Mouse (Mus musculus) hindbrain, embryonic 16.5 days (tissue): ENCODE measurements around the gene Plekhb1. TPM values are rescaled to one million over a fixed set of nuclear protein-coding genes. Genes with fewer than 3 reads are reported as not detected.

Source experiments
- ATAC-seq: fragments of 200-750 bp; cut with Nextera tagmentation; 2 replicates; pipeline ENCODE4 v1.8.0; 2017; ENCODE audit warnings: moderate TSS enrichment, moderate library complexity
- H3K27ac ChIP-seq: fragments of 300-500 bp; sonication (generic); 2 replicates; pipeline ENCODE4 v1.5.1; 2014; ENCODE audit warnings: low read depth, mild to moderate bottlenecking, control low read depth, low read length, moderate library complexity
- H3K27me3 ChIP-seq: fragments of 300-500 bp; sonication (generic); replicated peaks from 2 replicates; pipeline ENCODE4 v1.6.1; 2014; ENCODE audit warnings: low read length; ENCODE audit not compliant: control insufficient read depth, insufficient read depth
- H3K36me3 ChIP-seq: fragments of 300-500 bp; sonication (generic); 2 replicates; pipeline ENCODE4 v1.6.1; 2014; ENCODE audit warnings: mild to moderate bottlenecking, low read length, moderate library complexity, mixed read lengths; ENCODE audit not compliant: control insufficient read depth, insufficient read depth
- H3K4me1 ChIP-seq: fragments of 300-500 bp; sonication (generic); 2 replicates; pipeline ENCODE4 v1.6.1; 2014; ENCODE audit warnings: low read depth, low read length; ENCODE audit not compliant: control insufficient read depth, insufficient read depth
- H3K4me2 ChIP-seq: fragments of 300-500 bp; sonication (generic); 2 replicates; pipeline ENCODE4 v1.6.1; 2014; ENCODE audit warnings: mild to moderate bottlenecking, low read length, control low read depth, moderate library complexity
- H3K4me3 ChIP-seq: fragments of 300-500 bp; sonication (generic); 2 replicates; pipeline ENCODE4 v1.5.1; 2014; ENCODE audit warnings: mild to moderate bottlenecking, low read length, control low read depth, moderate library complexity
- H3K9ac ChIP-seq: fragments of 300-500 bp; sonication (generic); 2 replicates; pipeline ENCODE4 v1.6.1; 2014; ENCODE audit warnings: low read depth, mild to moderate bottlenecking, control low read depth, low read length, moderate library complexity
- H3K9me3 ChIP-seq: fragments of 300-500 bp; sonication (generic); 2 replicates; pipeline ENCODE4 v1.6.1; 2014; ENCODE audit warnings: mild to moderate bottlenecking, low read length, moderate library complexity; ENCODE audit not compliant: control insufficient read depth
- WGBS: fragments of 180-500 bp; shearing (Covaris S2); extraction: QIAGEN DNeasy Blood & Tissue Kit; methylation state at CpG from one replicate; pipeline ENCODE4 v1.1.7; 2014; 5-methylcytosine and 5-hydroxymethylcytosine counted together
- polyA plus RNA-seq: library from polyadenylated mRNA; unstranded; fragments of >200 nt; fragmentation: Nextera tagmentation; extraction: Ambion mirVana; gene quantifications from 2 replicates; pipeline ENCODE4 v1.2.1, GENCODE M21; 2015

Gene Plekhb1
- polyA plus RNA-seq, 1 experiment from 2014 or later, result 28.9 TPM

DNA sequence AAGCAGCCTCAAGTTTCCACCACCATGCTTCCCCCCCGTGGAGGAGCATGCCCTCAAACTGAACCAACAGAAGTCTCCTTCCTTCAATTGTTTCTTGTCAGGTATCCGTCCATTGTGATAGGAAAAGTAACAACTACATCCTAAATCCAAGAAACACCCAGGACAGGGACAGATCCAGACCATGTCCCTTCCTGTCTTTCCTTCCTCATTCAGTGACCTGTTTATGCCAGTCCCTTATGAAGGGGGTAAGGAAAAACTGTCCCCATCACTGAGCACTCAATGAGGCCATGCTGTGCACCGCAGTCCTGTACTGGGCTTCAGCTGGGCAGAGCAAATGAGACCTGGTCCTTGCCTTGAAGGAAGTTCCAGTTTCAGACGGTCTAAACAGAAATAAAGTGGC, 13.1 kb downstream of the Plekhb1 start:
- Histone ChIP-seq H3K36me3 (peaks cover 5% of the 10 kb centered on the region; the same call in 1 of the 2 replicates), H3K4me2 (no peak overlapping the region), H3K9me3 (no peaks in the 10 kb centered on the region), H3K4me3 (no peak overlapping the region), H3K9ac (no peak overlapping the region), H3K4me1 (no peaks in the 10 kb centered on the region), H3K27me3 (no peaks in the 10 kb centered on the region), H3K27ac (no peak overlapping the region)
- 87% methylated on average over 4 of the region's 4 CpGs for WGBS
- ATAC-seq, result no peak

DNA sequence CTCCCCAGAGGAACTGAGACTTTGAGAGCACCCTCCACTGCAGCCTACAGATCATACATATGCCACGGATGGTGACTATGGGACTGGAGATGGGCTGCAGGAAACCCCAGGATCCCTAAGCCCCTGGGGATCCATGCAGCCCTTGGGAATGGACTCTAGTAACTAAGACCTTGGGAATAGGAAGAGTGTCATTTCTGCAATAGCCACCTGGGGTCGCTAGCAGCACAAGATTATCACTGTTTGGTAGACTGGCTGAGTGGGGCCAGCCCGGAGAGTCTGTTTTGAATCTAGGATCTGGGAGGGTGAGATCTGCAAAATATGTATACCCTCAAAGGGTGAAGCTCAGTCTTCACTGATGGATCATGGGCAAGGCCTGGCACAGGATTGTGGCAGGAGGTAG, 17.1 kb downstream of the Plekhb1 start:
- ATAC-seq, result peak; percentile 57; the same call in 1 of the 2 replicates
- Histone ChIP-seq H3K27ac (0 out of 2 replicates have a peak overlapping the region, but pooled peaks have one; percentile 7), H3K4me2 (no peak overlapping the region), H3K27me3 (no peaks in the 10 kb centered on the region), H3K4me3 (no peak overlapping the region), H3K9me3 (no peaks in the 10 kb centered on the region), H3K4me1 (no peaks in the 10 kb centered on the region), H3K36me3 (peaks cover 7% of the 10 kb centered on the region; the same call in 1 of the 2 replicates), H3K9ac (no peak overlapping the region)
- 32% methylated on average over 3 of the region's 3 CpGs for WGBS

DNA sequence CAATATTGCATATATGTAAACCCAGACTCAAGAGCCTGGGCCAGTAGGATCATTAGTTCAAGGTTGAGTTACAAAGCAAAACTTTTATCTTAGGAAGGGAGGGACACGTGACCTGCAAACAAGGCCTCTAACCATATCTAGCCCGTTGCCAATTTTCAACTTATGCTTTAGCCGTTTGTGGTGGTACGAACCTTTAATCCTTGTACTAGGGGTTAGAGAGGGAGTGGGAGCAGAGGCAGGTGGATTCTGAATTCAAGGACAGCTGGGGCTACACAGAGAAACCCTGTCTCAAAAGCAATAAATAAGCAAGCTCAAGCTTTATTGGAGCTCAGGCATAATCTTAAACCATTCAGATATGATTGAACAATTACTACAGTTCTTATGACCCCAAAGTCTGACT, 19.8 kb downstream of the Plekhb1 start:
- 93% methylated on average over 4 of the region's 4 CpGs for WGBS
- Histone ChIP-seq H3K36me3 (peaks cover 9% of the 10 kb centered on the region; the same call in 1 of the 2 replicates), H3K4me3 (no peak overlapping the region), H3K4me2 (no peak overlapping the region), H3K27me3 (no peaks in the 10 kb centered on the region), H3K9me3 (no peaks in the 10 kb centered on the region), H3K9ac (no peak overlapping the region), H3K27ac (no peak overlapping the region), H3K4me1 (no peaks in the 10 kb centered on the region)
- no peak for ATAC-seq

DNA sequence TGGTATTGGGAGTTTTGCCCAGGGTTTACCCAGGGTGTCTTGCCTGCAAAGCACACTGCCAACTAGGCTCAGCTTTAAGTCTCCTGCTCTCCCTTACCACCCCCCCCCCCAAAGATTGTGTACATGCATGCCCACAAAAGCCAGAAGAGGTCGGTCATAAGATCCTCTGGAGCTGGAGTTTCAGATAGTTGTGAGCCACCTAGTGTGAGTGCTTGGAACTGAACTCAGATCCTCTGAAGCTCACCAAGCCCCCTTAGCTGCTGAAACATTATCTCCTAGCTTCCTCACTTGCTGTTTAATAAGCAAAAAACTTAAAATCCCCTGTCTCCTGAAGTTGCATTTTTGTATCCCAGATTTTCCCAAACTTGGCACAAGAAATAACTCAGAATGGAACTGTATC, 24.6 kb downstream of the Plekhb1 start:
- no peaks in the 10 kb centered on the region for H3K4me1 ChIP-seq
- WGBS, result 5% methylated on average over 1 of the region's 1 CpGs
- H3K4me2 ChIP-seq, result no peak overlapping the region
- H3K27me3 ChIP-seq, result no peaks in the 10 kb centered on the region
- H3K27ac ChIP-seq, result no peak overlapping the region
- no peak for ATAC-seq
- H3K9me3 ChIP-seq, result no peaks in the 10 kb centered on the region
- H3K36me3 ChIP-seq, result peaks cover 12% of the 10 kb centered on the region; the same call in 1 of the 2 replicates
- no peak overlapping the region for H3K9ac ChIP-seq
- H3K4me3 ChIP-seq, result no peak overlapping the region

GRCm38 (mm10) chr7:100624538-100624937, 37.7 kb downstream of the Plekhb1 start:
- H3K27ac ChIP-seq, result no peak overlapping the region
- H3K9me3 ChIP-seq, result no peaks in the 10 kb centered on the region
- H3K27me3 ChIP-seq, result no peaks in the 10 kb centered on the region
- no peak; the same call in 1 of the 2 replicates for ATAC-seq
- WGBS, result 76% methylated on average over 3 of the region's 3 CpGs
- H3K4me1 ChIP-seq, result no peaks in the 10 kb centered on the region; the same call in 1 of the 2 replicates
- no peak overlapping the region for H3K9ac ChIP-seq
- no peak overlapping the region for H3K4me2 ChIP-seq
- peaks cover 1% of the 10 kb centered on the region; the same call in 1 of the 2 replicates for H3K36me3 ChIP-seq
- H3K4me3 ChIP-seq, result no peak overlapping the region

GRCm38 (mm10) chr7:100622277-100622676, 39.9 kb downstream of the Plekhb1 start:
- no peak overlapping the region for H3K4me2 ChIP-seq
- H3K4me1 ChIP-seq, result no peaks in the 10 kb centered on the region; the same call in 1 of the 2 replicates
- H3K9ac ChIP-seq, result no peak overlapping the region
- no peaks in the 10 kb centered on the region for H3K36me3 ChIP-seq
- H3K9me3 ChIP-seq, result no peaks in the 10 kb centered on the region
- H3K27ac ChIP-seq, result no peak overlapping the region
- H3K4me3 ChIP-seq, result no peak overlapping the region
- H3K27me3 ChIP-seq, result no peaks in the 10 kb centered on the region
- ATAC-seq, result no peak
- 74% methylated on average over 2 of the region's 2 CpGs for WGBS

DNA sequence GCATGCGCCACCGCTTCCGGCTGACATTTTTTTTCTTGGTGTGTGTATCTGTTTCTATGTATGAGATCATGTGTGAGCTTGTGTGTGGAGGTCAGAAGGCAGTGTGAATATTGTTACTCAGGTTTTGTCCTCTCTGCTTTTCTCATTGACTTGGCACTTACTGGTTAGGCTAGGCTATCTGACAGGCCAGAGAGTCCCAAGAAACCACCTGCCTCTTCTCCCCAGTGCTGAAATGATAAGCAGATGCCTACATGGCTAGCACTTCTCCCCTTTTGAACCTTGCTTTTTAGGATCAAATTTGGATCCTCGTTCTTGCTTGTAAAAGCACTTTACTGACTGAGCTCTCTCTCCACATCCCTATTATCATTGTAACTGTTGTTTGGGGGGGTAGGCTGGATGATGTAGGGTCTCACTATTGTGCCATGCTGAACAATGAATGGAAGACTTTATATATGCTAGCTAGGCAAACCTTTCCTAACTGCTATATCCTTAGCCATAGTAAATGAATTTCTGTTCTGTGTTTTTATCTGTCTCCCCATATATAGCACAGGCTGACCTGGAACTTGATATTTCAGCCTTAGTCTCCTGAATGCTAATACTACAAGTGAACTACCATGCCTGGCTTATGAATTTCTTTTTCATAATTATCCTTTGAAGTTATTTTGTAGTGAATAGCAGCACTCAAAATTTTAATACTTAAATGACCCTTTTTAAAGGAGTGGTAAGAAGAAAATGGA, 45.9 kb downstream of the Plekhb1 start:
- H3K36me3 ChIP-seq, result no peaks in the 10 kb centered on the region
- WGBS, result 94% methylated on average over 4 of the region's 4 CpGs

DNA sequence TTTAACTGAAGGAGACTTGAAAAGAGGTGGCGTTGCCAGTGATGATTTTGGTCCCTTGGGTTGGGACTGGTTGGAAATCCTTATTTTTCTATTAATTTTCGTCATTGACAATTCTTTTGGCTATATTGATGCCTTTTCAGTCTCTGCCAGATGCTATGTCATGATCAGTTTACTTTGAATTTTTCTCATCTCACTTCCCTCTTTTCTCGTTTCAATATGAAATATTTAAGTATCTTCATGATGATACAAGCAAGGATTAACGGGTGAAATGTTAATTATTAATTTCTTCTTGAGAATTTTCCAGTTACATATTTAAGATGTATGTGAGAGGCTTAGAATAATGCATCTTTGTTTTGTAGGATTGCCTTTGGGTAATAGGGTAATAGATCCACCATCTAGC, 53.3 kb downstream of the Plekhb1 start:
- ATAC-seq, result no peak
- peak overlapping the region; percentile 99; the same call in 1 of the 2 replicates for H3K27ac ChIP-seq
- peak overlapping the region; percentile 60 for H3K4me2 ChIP-seq
- no peaks in the 10 kb centered on the region for H3K36me3 ChIP-seq
- H3K27me3 ChIP-seq, result no peaks in the 10 kb centered on the region
- no peaks in the 10 kb centered on the region for H3K9me3 ChIP-seq
- H3K4me1 ChIP-seq, result peaks cover 12% of the 10 kb centered on the region
- peak overlapping the region; percentile 100 for H3K9ac ChIP-seq
- 15% methylated on average over 4 of the region's 4 CpGs for WGBS
- H3K4me3 ChIP-seq, result peak overlapping the region; percentile 99

More for the DNA sequence above, 45.9 kb downstream of the Plekhb1 start:
- Histone ChIP-seq H3K27me3 (no peaks in the 10 kb centered on the region), H3K4me2 (no peak overlapping the region), H3K27ac (no peak overlapping the region), H3K9me3 (no peaks in the 10 kb centered on the region), H3K9ac (no peak overlapping the region), H3K4me1 (no peaks in the 10 kb centered on the region; the same call in none of the 2 replicates), H3K4me3 (no peak overlapping the region)
- no peak for ATAC-seq

DNA sequence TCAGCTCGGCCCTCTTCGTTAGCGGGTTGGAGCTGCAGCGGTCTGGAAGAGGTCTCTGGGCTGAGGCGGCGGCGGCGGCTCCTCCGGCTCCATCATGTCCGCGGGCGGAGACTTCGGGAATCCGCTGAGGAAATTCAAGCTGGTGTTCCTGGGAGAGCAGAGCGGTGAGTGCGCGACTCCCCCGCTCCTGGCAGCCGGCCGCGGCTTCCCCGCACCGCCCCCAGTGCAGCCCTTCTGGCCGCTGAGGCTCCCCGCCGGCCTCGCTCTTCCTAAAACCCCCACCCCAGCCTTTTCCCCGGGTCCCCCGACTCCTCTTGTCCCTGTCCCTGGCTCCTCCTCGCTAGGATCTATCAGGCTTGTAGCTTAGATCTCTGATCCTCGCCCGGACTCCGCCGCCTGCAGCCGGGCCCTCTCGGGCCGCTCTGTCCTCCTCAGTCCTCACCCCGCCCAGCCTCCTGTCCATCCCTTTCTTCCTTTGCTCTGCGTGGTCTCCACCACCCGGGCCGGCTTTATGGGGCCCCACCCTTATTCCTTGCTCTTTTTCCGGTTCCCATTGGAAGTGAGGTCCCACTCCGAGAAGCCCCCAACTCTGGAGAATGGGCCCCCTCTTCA, 54.0 kb downstream of the Plekhb1 start, which contains the start of gene Mrpl48:
Mrpl48 (minus strand) TSS at position 172 of the 612 bp plus-strand sequence.
- peaks cover 12% of the 10 kb centered on the region for H3K4me1 ChIP-seq
- H3K27ac ChIP-seq, result peak within 1 kb of the TSS; percentile 99
- H3K9me3 ChIP-seq, result no peaks in the 10 kb centered on the region
- H3K9ac ChIP-seq, result peak within 1 kb of the TSS; percentile 100
- H3K27me3 ChIP-seq, result no peaks in the 10 kb centered on the region
- peak; percentile 16 for ATAC-seq
- H3K36me3 ChIP-seq, result no peaks in the 10 kb centered on the region
- peak within 1 kb of the TSS; percentile 99 for H3K4me3 ChIP-seq
- under 1% methylated on average over 31 of the region's 43 CpGs for WGBS
- peak within 1 kb of the TSS; percentile 60 for H3K4me2 ChIP-seq
